Mouse (Mus musculus) G1E-ER4 (cell line): ENCODE measurements at regions not wholly inside any gene's neighbourhood (a gene's known extent, or its start where the extent isn't known, plus 50 kb on each side); places are given as distances from the start of the nearest gene placed in this dataset.

ENCODE experiments used
- GATA1 ChIP-seq: IDR thresholded peaks from one replicate; pipeline ENCODE4 v1.8.0; 2012; ENCODE audit warnings: low read length, inconsistent platforms

- TF ChIP-seq GATA1 = no peak
Measured at GRCm38 (mm10) chr6:51288306-51289066, 144.0 kb upstream of the Nfe2l3 start.

DNA sequence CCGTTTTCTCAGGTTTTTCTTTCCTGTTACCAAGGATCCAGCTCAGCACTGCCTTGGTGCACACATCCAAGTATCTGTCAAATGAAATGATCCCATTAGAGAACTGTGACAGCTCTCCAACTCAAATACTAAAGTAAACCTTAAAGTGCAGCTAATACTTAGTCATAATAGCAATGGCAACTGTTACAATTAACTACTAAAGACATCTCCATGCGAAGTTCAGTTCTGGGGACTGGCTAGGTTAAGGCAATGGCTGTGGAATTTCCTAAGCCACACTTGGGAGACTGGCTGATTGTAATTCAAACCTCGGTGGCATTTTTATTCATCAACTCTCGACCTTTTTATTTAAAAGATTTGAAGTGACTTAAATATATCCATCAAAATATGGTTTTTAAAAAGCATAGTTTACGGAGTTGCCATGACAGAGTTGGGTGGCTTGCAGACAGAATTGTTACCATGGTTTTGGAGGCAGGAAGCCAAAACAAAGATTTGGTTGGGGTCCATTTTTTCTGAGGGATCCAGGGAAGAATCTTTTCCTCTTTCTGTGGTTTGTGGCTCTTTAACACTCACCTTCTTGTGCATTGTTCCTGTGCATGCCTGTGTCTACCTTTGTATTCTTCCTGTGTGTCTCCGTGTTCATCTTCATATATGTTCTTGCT lies 143.3 kb upstream of the Nfe2l3 start:
- TF ChIP-seq GATA1 = no peak

DNA sequence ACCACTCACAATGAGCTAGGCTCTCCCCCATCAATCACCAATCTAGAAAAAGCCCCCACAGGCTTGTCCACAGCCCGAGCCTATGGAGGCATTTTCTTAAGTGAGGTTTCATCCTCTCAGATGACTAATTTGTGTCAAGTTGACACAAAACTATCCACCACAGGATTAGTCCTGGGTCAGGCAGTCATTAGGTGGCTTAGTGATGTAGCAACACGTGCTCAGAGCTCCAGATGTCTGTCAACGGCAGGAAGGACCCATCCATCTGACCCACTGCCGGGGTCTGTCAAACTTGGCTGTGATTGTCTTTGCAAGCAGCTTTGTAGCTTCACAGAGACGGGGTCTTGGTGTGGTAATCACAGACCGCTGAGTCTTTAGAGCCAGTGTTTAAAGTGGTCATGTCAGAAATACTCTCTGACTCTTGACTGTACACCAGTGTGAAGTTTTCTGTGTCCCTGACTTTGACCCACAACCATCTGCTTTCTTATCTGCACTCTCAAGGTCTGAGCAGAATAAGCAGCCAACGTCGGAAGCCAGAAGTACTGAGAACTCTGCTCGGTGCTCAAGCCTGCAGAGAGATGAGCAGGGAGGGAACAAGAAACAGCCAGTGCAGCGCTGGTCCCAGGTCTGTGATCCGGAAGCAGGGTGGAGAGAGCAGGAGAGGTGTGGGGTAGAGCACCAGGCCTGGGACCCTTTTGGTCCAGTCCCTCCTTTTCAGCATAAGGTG lies 131.6 kb upstream of the Nfe2l3 start:
- no peak for TF ChIP-seq GATA1

DNA sequence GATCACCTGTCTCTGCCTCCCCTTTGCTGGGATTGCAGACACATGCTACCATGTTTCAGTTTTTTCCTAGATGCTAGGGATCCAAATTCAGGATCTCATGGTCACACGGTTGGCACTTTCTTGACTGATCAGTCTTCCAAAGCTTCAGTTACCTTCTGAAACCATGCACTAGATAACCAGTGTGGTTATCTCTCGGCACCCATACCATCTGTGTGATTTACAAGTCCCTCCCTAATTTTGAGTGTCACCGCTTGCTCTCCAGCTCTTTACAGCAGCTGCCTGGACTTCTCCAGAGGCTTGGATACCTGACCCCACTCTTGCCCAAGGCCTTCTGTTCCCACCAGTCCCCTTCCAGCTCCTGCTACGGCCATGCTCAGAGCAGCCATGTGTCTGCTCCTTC lies 130.6 kb upstream of the Nfe2l3 start:
- no peak for TF ChIP-seq GATA1

DNA sequence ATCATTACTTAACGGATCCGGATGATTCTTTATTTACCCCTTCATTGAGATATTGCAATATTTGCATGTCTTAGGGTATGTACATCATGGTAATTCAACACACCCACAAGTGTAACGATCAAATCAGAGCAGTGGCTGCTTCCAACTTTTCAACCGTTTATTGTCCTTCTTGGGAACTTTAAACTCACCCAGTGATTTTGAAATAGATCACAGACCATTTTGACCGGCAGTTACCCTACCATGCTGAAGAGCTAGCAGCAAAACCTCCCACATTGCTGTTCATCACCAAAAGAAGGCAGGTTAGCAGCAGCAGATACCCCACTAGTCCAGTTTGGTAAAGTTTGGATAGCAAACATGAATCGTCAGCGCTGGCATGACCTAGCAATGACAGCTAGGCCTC lies 130.2 kb upstream of the Nfe2l3 start:
- no peak for TF ChIP-seq GATA1

GRCm38 (mm10) chr6:51318341-51318740 lies 114.1 kb upstream of the Nfe2l3 start:
- no peak for TF ChIP-seq GATA1

DNA sequence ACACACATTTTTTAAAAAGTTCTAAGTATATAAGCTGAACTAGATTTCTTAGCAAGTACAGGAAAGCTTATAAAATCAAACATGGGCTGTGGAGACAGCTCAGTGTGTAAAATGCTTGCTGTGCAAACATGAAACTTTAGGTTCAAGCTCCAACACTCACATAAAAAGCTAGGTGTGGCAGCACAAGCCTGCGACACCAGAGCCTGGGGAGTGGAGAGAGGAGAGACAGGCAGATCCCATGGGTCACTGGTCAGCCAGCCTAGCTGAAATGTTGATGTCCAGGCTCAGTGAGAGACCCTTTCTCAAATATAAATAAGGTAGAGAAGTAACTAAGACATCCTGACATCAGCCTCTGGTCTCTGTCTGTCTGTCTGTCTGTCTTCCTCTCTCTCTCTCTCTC lies 112.5 kb upstream of the Nfe2l3 start:
- TF ChIP-seq GATA1 = no peak

GRCm38 (mm10) chr6:51320676-51321419 lies 111.6 kb upstream of the Nfe2l3 start:
- TF ChIP-seq GATA1 = no peak

DNA sequence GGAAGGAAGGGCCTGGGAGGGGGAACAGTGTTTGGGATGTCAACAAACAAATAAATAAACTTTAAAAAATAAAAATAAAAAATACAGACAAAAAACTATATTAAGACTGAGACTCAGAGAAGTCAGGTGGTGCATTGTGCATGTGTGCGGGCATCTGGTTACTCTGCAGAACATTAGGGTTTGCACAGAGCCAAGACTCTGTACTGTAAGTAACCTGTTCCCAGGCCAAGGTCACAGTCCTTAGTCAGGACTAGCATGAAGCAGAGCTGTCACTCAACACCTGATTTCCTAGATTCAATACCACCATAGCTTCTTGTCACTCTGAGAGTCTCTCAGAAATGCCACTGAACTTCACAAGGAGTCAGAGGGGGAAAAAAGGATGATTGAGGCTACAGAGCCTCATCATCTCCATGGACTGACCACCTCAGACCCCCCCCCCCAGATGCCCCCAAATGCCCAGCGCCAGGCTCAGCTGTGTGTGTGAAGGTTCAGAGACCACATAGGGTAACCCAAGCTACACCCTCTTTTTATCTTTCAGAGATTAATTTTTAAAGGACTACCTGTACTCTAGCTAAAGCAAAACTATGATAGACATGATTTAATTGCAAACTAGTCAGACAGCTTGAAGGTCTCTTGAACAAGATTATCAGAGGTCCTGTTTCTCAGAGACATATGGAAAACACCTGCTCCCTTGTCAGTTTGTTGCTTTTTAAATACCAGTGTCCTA lies 106.2 kb upstream of the Nfe2l3 start:
- TF ChIP-seq GATA1 = no peak

DNA sequence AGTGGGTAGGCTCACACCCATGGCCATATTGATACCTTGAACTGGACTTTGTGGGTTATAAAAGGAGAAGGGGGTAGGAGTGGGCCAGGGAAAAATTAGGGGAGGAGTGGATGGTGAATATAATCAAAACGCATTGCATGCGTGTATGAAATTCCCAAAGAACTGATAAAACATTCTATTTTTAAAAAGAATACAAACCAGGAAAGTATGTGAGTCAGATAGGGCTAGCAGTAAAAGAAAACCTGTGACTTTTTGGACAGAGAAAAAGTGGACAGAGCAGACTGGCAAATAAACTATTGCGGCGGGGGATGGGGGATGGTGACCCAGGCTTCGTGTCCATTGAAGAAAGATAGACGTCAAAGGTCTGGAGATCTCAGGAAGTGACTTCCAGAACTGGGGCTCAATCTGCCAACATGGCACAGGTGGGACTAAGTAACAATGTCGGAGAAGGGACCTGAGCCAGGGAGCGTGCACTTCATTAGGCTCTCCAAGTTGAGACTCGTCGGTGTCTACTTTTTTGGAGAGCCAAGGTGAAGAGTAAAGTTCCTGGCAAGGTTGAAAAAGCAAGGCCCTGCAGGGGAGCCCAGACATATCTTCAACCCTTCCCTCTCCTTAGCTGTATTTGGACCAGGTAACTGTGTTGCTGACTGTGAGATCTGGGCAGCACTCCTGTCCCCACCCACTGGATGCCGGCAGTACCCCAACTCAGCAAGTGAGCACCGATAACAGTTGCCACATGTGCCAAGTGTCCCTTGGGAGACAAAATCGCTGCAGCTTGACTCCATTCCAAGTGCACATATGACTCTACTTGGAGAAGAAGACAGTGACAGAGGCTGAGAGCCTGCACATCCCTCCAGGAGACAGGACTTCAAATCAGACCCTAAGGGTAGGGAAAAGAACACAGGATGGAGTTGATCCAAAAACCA lies 103.1 kb upstream of the Nfe2l3 start:
- TF ChIP-seq GATA1 = no peak

GRCm38 (mm10) chr6:51330069-51330706 lies 102.3 kb upstream of the Nfe2l3 start:
- TF ChIP-seq GATA1 = no peak

DNA sequence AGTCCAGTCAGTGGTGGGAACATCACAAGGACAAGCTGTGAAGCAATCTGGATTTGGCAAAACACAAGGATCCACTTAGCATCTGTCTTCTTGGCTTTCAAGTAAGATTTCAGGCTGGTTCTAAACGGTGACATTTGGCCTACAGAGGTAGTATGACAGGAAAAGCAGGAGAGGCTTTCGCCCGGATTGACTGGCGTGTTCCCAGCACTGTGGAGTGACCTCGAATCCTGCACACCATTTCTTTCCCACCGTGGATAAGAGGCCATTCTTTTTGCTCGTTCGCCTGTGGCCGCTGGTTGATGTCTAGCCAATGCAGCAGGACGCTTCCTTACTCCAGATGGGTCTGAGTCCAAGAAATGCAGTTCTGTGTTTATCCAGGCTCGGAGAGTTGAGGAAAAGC lies 99.6 kb upstream of the Nfe2l3 start:
- TF ChIP-seq GATA1 = no peak

DNA sequence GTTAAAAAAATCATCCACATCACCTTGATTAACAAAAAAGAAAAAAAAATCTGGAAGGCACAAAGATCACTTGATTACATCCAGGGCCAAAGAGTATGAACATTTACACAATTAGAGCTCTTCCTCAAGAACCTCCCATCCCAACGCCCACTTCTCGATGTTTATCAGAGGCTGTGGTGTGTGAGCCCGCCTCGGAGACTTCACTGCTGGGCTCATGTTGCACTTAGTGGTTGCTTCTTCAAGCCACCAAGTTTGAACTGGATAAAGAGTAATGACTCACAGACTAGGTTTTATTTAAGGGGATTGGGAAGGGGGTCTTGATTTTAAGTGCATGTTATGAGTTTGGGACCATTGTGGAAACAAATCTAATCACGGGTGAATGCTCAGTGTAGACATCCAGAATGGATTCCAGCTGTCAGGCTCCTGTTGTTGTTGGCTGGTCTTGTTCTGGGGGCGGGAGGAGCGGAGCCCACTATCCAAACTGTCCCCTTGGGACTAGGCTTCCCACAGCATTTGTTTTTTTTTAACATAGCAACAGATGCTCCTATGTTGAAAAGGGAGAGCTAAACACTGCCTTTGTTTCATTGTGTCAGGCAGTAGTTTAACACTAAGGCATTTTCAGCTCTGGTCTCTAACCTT lies 98.6 kb upstream of the Nfe2l3 start:
- no peak for TF ChIP-seq GATA1
